Mouse (Mus musculus) kidney, adult 2 months (tissue): ENCODE results near the gene Scin.

Experiments used
- CTCF ChIP-seq: fragments of 200-500 bp; conservative IDR thresholded peaks from 2 replicates; pipeline ENCODE4 v1.5.1; 2011; ENCODE audit warnings: low read depth, mild to moderate bottlenecking, control low read depth, low read length, moderate library complexity, mixed read lengths; ENCODE audit not compliant: insufficient read depth, insufficient read length
- POLR2A ChIP-seq: fragments of 200-500 bp; IDR thresholded peaks from one replicate; pipeline ENCODE4 v1.6.1; 2011; ENCODE audit warnings: low read depth, low read length, control low read depth

GRCm38 (mm10) chr12:40043816-40044585 lies 90.0 kb downstream of the Scin start:
- TF ChIP-seq CTCF = no peak
- TF ChIP-seq POLR2A = no peak
